Mouse (Mus musculus): Measurements from ENCODE around the gene Aip.

DNA sequence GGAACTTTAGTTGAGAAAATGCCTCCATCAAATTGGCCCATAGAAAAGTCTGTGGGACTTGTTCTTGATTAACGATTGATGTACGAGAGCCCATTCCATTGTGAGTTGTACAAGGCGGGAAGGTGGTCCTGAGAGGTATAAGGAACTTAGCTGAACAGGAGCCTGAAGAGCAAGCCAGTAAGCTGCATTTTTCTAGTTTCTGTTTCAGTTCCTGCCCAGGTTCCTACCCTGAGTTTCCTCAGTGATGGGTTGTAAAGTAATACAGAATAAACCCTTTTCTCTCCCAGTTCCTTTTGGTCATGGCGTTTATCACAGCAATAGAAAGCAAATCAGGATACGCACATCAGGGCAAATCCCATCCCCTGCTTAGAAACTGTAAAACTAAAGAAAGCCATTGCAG is 12.3 kb upstream of the Aip start:
- TF ChIP-seq EP300 (IDR thresholded peaks at IDR 0.05; ENCODE audit: low read depth) (no peak), CTCF (IDR thresholded peaks at IDR 0.05; ENCODE audit: low read depth) (no peak)

All from liver, postnatal 0 days (tissue).